Mouse (Mus musculus) right cerebral cortex, adult 2 months (tissue): ENCODE measurements around the gene Zfyve26.
"Not testable (repeated sequence)": the region's sequence is repeated elsewhere in the genome, so short reads cannot be mapped to it uniquely, and the experiment has no call there.

ENCODE experiments used
- DNase-seq, 2 experiments: peaks; one replicate each; pipeline ENCODE4 v3.0.0; 2021 to 2022; ENCODE audit warnings: low spot score in 2 of 2

Zfyve26 gene

DNA sequence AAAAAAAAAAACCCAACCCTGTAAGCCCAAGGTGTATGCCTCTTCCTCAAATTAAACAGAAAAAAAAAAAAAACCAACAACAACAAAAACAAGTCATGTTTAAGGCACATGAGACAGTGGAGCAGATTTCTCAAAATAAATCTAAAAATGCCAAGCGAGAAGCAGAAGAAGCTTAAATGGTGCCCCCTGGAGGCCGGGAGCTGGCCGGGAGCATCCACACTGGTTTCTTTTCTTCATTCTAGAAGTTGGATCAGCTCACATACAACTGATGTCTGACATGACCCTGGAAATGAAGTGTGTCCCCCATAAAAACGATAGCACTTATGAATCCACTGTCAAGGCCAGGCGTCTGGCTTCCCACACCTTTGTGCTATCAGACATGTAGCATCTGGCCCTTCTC is 35.1 kb downstream of the Zfyve26 start:
- DNase-seq = peak; percentile 40 to 41

DNA sequence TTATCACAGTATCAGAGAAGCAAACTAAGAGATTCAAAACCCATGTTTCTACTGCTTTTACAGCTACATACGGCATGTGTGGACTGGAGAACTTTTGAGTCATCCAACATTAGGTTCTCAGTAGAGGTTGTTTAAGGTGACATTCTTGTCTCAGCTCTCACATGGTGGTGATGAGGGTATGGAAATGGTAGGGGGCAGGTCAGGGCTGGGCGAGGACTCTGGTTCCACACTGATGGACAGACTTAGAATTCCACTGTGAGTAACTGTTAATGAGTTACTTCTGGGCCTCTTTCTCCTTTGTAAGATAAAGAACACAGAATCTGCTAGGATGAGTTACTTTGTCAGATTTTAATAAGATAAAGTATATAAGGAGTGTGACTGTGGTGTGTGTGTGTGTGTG is 36.0 kb downstream of the Zfyve26 start:
- no peak for DNase-seq

DNA sequence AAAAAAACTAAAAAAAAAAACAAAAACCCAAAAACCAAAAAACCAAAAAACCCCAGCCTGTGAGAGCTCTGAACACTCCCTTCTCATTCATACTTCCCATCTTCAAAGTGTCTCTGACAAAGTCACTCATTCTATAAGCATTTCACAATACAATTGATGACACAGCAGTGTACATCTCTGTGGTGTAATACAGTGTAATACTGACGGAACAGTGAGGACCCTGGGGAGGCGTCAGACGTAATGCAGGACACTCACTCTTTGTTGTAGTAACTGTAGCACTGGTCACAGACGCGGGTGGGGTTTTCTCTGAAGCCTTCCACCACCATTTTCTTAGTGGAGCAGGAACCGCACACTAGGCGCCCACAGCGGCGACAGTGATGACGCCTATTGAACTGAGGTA is 41.1 kb downstream of the Zfyve26 start:
- DNase-seq = no peak

DNA sequence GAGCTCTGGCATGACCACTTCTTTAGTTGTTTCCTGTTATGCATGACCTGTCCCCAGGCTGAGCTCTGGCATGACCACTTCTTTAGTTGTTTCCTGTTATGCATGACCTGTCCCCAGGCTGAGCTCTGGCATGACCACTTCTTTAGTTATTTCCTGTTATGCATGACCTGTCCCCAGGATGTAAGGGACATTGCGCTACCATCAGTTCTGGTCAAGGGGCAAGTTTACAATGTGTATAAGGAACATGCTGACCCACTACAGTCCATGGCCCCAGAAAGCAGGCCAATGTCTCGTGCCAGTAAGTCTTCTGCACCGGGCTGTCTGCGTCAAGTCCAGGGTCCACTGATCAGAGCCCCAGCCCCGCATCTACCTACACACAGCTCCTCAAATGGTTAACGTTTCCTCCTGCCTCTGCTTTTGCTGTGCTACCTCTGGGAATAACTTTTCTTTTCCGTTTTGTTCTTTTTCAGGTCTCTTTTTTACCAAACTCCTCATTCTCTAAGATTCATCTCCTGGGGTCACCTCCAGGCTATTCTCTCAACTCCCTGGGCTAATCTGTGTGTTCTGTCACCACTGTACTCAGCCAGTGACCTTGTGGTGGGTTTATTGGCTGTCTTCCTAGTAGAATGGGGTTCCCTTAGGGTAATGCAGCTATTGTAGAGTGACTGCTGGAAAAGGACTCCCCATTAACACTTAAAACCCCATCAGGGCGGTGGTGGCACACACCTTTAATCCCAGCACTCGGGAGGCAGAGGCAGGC is 42.6 kb downstream of the Zfyve26 start:
- DNase-seq = no peak

DNA sequence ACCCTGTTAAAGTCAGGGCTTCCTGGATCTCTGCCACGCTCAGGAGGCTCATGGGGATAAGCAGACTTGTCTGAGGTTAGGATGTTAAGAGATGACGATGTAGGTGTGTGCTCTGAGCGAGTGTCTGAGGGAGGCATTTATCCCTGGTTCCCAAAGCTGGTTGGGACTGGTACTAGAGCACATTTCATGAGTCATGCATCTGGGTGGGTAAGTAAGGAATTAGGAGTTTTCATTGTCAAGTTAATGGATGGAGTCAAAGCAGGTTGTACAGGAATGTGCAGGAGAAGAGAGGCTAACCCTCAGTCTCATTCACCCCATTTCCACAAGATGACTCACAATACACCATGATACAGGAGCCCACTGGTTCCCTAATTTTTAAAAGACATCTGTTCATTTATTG is 48.0 kb downstream of the Zfyve26 start:
- no peak for DNase-seq

DNA sequence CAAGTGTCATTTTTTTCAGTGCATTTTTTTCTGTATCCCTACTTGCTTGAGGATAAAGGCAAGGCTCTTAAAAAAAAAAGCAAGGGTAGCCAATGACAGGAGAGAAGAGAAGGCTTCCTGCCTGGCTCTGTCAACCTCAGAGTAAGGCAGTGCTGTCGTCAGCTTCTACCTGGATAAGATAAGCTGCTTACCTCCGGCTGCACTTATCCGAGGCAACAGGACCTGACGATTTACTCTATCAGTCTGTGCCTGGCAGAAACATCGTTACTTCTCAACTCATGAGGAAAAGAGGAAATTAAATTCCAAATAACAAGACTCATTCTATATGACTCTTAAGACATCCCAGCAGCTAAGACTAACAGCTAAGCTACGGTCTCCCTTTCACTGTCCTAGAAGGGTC is 53.2 kb downstream of the Zfyve26 start:
- DNase-seq = no peak

DNA sequence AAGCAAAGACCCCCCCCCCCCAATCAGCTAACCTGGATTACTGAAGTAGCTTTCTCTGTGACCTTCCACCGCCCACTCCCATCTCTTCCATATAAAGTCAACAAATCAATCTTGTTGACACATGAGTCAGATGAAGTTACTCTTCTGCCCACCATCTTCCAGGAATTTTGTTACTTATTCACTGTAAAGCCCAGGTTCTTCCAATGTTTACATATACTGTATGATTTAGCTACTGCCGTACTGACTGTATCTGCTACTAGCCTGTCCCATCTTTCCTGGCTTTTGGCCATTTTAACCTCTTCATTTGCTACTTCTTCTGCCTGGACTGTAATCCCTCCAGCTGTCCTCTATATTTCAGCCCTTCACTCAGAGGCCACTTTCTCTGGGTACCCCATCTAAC is 54.1 kb downstream of the Zfyve26 start:
- no peak for DNase-seq

DNA sequence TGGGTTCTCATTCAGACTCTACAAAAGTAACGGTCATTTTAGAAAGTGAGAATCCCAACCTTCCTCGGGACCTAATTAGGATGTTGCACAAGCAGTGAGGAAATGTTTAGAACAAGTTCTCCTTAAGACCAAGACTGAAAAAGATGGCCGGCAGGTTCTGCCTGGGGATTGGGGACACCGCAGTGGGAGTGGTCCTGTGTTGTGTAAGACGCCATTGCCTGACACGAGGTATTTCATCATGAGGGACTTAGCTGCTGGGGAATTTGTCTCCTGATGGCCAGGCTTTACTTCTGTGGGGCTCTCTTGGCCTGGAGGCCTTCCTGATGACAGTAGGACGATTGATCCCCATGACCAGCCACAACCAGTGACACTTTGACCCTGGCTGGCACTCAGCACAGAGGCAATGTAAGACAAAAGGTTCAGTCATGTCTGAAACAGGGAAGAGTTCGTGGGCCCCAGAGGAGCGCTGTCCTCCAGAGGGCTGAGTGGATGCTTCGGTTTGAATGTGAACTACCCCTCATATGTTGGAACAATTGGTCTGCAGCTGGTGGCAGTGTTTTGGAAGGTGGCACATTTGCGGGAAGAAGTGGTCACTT is 60.5 kb downstream of the Zfyve26 start:
- DNase-seq = no peak

DNA sequence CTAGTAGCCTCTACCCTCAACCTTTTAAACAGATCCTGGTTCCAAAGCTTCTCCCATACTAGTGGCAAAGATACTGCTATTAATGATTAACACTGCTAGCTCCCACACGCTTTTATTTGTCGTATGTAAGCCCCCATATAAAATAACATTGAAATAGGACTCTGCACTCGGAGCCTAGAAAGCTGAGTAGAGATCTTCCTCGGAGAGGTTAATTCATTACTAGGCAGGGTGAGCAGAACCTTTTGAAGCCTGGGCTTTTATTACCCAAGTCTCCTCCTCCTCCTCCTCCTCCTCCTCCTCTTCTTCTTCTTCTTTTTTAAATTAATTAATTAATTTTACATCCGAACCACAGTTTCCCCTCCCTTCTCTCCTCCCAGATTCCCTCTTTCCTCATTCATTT is 78.6 kb downstream of the Zfyve26 start:
- DNase-seq = no peak

DNA sequence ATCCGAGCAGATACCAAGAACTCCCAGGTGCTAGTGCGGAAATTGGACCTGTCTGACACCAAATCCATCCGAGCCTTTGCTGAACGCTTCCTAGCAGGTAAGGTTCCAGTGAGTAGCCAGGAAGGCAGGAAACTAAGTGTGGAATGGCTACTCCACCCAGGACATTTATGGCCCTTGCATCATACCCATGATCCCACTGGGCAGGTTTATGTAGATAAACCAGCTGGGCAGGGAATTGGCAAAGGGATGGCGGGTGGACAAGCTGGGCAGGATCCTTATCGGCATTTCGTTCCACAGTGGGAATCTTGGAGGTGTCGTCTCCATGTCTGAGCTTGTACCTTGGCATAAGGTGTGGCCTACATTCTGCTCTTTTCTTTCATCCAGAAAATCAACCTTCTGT is 84.7 kb downstream of the Zfyve26 start:
- no peak for DNase-seq

DNA sequence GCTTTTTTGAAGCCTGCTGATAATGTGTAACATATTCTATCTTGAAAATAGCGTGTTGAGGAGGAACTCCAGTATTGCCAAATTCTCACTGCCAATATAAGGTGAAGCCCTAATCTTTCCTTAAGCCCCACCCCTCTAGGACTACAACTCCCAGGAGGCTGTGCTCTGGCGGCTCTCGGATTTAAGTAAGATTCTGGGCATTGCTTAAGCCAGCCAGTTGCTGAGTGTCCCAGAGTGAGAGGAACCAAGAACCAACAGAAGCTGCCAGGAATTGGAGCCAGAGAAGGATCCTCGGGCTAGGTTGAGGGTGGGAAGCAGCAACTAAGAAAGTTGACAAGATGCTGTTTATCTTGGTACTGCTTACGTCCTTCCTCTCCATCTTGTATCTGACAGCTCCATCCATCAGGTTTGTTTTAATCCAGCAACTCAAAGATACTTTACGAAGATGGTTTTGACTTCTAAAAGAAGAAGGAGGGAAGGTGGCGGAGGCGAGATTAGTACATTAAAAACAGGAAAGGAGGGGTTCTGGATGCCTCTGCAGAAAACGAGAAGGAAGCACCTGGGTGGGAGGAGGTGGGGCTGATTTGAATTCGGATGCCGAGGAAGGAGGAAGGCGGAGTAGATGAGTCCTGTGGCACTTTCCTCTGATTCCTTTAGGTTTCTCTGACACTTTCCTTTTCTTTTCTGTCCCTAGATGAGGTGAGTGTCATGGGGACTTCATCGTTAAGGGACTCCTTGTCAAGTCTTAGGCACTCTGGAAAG is 87.2 kb downstream of the Zfyve26 start, which contains the start of gene Rdh12:
Gene Rdh12 (plus strand): TSS at position 212 of the 762 bp plus-strand sequence.
- DNase-seq = peak; percentile 59 to 64

DNA sequence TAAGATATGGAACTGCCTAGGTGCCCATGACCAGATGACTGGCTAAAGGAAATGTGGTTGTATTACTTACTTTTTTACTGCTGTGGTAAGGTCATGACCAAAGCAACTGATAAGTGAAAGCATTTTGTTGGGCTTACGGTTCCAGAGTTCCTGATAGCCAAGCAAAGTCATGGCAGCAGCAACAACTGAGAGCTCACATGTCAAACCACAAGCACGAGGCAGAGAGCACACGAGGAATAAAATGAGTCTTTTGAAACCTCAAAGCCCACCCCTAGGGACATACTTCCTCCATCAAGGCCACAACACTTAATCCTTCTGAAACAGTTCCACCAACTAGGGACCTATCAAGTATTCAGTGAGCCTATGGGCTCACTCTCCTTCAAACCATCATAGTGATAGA is 94.2 kb downstream of the Zfyve26 start:
- no peak for DNase-seq

DNA sequence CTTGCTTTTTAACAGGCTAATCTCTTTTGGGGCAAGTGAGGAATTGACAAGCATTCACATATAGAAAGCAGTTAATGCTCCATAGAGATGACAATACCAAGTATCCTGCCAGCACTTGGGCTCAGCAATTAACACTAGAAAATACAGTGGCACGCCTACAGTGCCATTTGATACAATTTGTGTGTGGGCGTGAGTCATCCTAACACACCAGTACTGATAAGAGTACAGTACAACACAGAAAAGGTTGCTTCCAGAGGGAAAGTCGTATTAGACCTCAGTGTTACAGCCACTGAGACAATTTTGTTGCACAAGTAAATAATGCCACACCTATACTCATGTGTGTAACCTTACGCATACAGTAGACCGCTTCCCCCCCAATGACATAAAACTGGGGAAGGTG is 99.0 kb downstream of the Zfyve26 start:
- no peak for DNase-seq

DNA sequence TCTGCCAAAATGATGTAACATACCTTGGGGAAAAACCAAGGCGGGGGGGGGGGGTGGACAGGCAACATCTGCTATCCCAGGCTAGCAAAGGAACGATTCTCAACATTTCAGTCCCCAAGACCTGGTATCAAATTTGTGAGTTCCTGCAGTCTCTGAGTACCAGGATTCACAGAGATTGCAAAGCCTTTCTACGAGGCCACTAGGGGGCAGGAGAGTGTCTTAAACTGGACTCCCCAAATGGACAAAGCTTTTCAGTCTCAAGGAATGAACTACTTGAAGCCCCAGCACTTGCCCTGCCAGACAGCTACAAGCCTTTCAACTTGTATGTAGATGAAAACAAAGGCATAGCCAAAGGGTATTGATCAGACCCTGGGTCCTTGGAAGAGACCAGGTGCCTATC is 102.7 kb downstream of the Zfyve26 start:
- DNase-seq = peak; percentile 78

DNA sequence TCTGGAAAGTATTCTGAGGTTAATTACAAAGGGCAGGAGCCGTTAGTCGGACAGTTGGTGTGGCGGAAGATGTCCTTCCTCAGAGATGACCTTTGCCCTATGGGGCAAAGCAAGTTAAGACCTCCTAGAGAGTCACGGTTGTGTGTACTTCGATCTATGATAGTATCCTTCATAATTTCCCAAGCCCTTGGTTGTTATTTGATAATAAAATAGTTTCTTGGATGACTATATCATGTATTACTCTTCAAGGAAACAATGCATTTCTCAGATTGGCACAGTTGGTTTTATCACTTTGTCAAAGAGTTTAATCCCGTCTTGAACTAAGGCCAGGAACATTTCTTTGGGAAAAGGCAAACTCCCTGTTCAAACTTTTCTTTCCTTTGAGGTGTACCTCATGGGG is 103.9 kb downstream of the Zfyve26 start, which contains the start of gene Rdh11:
Gene Rdh11 (minus strand): TSS at position 101 of the 400 bp plus-strand sequence.
- no peak for DNase-seq

DNA sequence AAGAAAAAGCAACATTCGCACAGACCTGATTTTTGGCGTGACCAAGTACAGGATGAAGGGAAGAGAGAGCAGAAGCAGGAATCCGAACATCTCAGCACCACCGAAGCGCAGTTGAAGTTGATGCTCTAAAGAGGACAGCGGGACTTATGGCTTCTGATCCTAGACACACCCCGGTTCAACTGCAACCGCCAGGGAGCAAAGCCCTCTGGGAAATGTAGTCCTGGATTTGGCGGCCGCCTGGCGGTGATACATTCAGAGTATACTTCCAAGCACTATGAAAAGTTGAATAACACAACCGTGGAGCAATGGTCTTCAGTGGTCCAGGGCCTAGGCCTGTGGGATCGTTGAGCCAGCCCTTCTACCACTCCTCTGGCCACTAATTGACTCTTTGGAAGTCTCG is 104.4 kb downstream of the Zfyve26 start:
- peak; percentile 79 to 83 for DNase-seq

DNA sequence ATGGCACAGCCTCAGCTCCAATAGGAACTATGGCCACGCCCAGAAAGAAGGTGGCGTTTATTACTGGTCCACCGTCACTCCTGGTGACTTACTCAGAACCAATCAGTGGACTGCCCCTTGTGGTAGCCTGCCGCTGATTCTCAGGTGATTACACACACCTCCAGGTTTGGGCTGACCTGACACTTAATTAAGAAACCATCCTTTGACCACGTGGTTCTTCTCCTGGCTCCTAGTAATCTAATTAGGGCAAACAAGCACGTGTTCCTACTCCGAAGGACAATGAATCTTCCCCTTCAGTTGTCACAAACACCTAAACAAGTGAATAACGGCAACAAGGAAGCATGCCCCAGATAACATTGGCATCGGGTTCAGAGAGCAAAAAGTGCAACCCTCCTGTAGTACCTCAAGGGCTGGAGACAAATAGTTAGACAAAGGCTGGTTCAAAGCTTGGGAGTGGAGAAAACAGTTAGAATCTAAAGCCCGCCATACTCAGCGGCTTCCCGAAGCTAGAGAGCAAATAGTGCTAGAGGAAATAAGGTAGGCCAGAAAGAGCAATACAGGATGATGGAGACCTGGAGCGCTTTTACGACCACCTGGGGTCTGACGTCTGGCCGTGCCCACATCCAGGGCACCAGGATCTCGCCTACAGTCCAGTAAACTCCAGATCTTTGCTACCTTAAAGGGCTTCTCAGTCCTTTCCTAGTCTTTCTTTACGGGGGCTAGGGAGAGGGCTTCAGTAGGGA is 105.0 kb downstream of the Zfyve26 start:
- DNase-seq = peak; percentile 75 to 80

DNA sequence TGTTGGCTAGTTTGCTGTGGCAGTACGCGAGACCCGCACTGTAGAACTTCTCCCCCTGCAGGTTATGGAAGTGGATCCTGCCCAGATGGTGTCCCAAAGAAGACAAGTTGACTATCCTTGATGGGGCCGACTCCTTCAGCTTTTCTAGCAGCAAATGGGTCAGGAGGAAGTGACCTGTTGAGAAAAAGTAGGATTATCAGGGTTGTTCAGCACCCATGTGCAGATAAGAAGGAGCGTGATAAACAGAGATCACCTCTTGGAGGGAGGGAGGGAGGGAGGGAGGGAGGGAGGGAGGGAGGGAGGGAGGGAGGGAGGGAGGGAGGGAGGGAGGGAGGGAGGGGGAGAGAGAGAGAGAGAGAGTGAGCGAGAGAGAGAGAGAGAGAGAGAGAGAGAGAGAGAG is 110.9 kb downstream of the Zfyve26 start:
- not testable (repeated sequence) for DNase-seq
